Mouse (Mus musculus): ENCODE results near the gene Pde6d. TPM values are rescaled to one million over a fixed set of nuclear protein-coding genes. Genes with fewer than 3 reads are reported as not detected.
A peak's percentile ranks its signal among the peaks of the same experiment; 100 is the strongest.

The Pde6d gene
- polyA plus RNA-seq, 1 experiment = 24.9 TPM

DNA sequence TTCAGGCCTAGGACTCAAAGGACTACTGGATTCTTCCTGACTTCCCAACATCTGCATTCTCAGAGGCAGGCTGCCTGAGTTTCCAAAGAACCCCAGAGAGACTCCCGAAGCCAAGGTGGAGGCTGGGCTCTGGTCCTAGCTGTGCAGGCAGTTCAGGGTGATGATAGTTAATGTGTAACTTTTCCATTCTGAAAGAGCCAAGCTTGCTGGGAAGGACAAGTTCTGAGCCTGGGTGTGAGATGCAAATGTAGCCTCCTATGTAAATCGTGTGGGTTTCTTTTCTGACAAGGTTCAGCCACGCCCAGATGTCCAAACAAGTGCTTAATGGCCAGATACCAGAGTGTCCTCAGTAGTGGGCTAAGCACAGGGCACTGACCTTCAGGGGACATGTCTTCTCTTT lies 84.4 kb downstream of the Pde6d start:
- DNase-seq = peak; percentile 94
- no peak overlapping the region for H3K4me3 ChIP-seq (ENCODE audit: insufficient read depth, low read depth, low read length)
- no peaks in the 10 kb centered on the region for H3K36me3 ChIP-seq (ENCODE audit: control insufficient read depth, insufficient read depth, low read length)
- TF ChIP-seq CTCF (conservative IDR thresholded peaks at IDR 0.05; ENCODE audit: insufficient read depth, insufficient read length, low read depth, low read length) = no peak
- TF ChIP-seq POLR2A (IDR thresholded peaks at IDR 0.05; ENCODE audit: low read depth, low read length) = no peak
- peaks cover 38% of the 10 kb centered on the region for H3K4me1 ChIP-seq (ENCODE audit: control insufficient read depth, insufficient read depth, low read length)
- H3K27me3 ChIP-seq (replicated peaks; ENCODE audit: control insufficient read depth, insufficient read depth, low read length) = no peaks in the 10 kb centered on the region
- WGBS = 34% methylated on average over 3 of the region's 3 CpGs
- H3K27ac ChIP-seq (ENCODE audit: insufficient read depth, low read depth, low read length) = peak overlapping the region; percentile 93

DNA sequence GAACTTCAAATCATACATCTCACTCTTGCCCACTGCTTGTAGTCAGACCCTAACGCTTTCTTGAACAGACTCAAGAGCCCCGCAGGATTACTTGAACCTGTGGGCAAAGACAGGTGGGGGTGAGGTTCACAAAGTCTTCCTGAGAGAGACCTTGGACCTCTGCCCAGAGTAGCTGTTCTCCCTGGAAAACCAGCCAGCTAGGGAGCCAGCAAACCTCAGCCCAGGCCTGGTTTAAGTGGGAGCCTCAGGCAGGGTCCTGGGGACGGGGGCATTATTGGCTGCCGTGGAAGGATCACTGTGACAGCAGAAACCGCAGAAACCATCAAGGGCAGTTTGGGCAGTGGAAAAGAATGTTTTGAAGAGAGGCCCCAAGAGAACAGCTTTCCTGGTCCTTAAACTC lies 85.1 kb downstream of the Pde6d start:
- H3K27me3 ChIP-seq (replicated peaks; ENCODE audit: control insufficient read depth, insufficient read depth, low read length) = no peaks in the 10 kb centered on the region
- H3K36me3 ChIP-seq (ENCODE audit: control insufficient read depth, insufficient read depth, low read length) = no peaks in the 10 kb centered on the region
- no peak overlapping the region for H3K4me3 ChIP-seq (ENCODE audit: insufficient read depth, low read depth, low read length)
- TF ChIP-seq POLR2A (IDR thresholded peaks at IDR 0.05; ENCODE audit: low read depth, low read length) = no peak
- TF ChIP-seq CTCF (conservative IDR thresholded peaks at IDR 0.05; ENCODE audit: insufficient read depth, insufficient read length, low read depth, low read length) = no peak
- peak; percentile 91 for DNase-seq
- peaks cover 41% of the 10 kb centered on the region for H3K4me1 ChIP-seq (ENCODE audit: control insufficient read depth, insufficient read depth, low read length)
- peak overlapping the region; percentile 93 for H3K27ac ChIP-seq (ENCODE audit: insufficient read depth, low read depth, low read length)
- 36% methylated on average over 5 of the region's 5 CpGs for WGBS

DNA sequence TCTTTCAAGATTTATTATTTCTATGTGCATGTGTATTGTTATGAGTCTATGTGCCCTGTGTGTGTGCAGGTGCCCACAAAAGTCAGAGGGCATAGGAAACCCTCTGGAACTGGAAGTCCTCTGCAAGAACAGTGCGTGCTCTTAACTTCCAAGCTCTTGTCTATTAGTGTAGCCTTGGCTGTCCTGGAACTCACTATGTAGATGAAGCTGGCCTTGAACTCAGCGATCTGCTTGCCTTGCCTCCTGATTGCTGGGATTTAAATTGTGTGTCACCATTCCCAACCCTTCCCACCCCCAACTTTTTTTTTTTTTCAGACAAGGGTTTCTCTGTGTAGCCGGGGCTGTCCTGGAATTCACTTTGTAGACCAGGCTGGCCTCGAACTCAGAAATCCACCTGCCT lies 86.1 kb downstream of the Pde6d start:
- peaks cover 47% of the 10 kb centered on the region for H3K4me1 ChIP-seq (ENCODE audit: control insufficient read depth, insufficient read depth, low read length)
- 94% methylated on average over 4 of the region's 4 CpGs for WGBS
- TF ChIP-seq CTCF (conservative IDR thresholded peaks at IDR 0.05; ENCODE audit: insufficient read depth, insufficient read length, low read depth, low read length) (no peak), POLR2A (IDR thresholded peaks at IDR 0.05; ENCODE audit: low read depth, low read length) (no peak)

DNA sequence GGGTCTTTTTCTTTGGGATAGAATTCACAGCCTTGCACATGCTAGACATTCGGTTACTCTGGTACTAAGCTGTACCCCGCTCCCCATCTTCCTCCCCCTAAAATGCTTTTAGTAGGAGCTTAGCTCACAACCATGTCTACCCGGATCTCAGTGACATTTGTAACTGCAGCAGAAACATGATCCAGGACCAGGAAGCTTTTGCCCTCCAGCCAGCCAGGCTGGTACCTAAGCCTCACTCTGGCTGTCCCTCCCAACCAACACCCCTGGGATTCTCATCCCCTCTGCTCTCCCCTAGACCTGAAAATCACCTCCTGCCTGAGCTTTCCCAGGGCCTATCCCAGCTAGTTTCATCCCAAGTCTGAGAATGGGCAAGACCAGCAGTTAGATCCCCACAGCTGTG lies 88.6 kb downstream of the Pde6d start:
- TF ChIP-seq POLR2A (IDR thresholded peaks at IDR 0.05; ENCODE audit: low read depth, low read length) (no peak), CTCF (conservative IDR thresholded peaks at IDR 0.05; ENCODE audit: insufficient read depth, insufficient read length, low read depth, low read length) (no peak)
- 92% methylated on average over 3 of the region's 3 CpGs for WGBS
- no peaks in the 10 kb centered on the region for H3K27me3 ChIP-seq (replicated peaks; ENCODE audit: control insufficient read depth, insufficient read depth, low read length)
- DNase-seq = no peak
- peaks cover 47% of the 10 kb centered on the region for H3K4me1 ChIP-seq (ENCODE audit: control insufficient read depth, insufficient read depth, low read length)
- no peak overlapping the region for H3K4me3 ChIP-seq (ENCODE audit: insufficient read depth, low read depth, low read length)
- no peak overlapping the region for H3K27ac ChIP-seq (ENCODE audit: insufficient read depth, low read depth, low read length)
- no peaks in the 10 kb centered on the region for H3K36me3 ChIP-seq (ENCODE audit: control insufficient read depth, insufficient read depth, low read length)

More for the DNA sequence above, 86.1 kb downstream of the Pde6d start:
- Histone ChIP-seq H3K27ac (ENCODE audit: insufficient read depth, low read depth, low read length) (no peak overlapping the region), H3K27me3 (replicated peaks; ENCODE audit: control insufficient read depth, insufficient read depth, low read length) (no peaks in the 10 kb centered on the region), H3K4me3 (ENCODE audit: insufficient read depth, low read depth, low read length) (no peak overlapping the region), H3K36me3 (ENCODE audit: control insufficient read depth, insufficient read depth, low read length) (no peaks in the 10 kb centered on the region)
- no peak for DNase-seq

Other genes with a start within 250 kb of the Pde6d start
- 7.2 and 10.4 TPM in 2 replicates for gene Ncl, start 223.2 kb downstream of the Pde6d start, polyA plus RNA-seq (2012; rRNA removed)
- 0.19 and 0.23 TPM in 2 replicates for gene Nmur1, start 156.4 kb downstream of the Pde6d start, polyA plus RNA-seq (2012; rRNA removed)
- gene Tex44, start 156.3 kb downstream of the Pde6d start, polyA plus RNA-seq (2012; rRNA removed) = not detected in 2 replicates
- 622 and 651 TPM in 2 replicates for gene Ptma, start 55.9 kb downstream of the Pde6d start, polyA plus RNA-seq (2012; rRNA removed)
- gene Cops7b, start 275 bp upstream of the Pde6d start, polyA plus RNA-seq (2012; rRNA removed) = 20.1 and 22.5 TPM in 2 replicates
- gene Nppc, start 87.9 kb upstream of the Pde6d start, polyA plus RNA-seq (2012; rRNA removed) = 0.08 and 0.09 TPM in 2 replicates
- gene Dis3l2, start 121.2 kb upstream of the Pde6d start, polyA plus RNA-seq (2012; rRNA removed) = 15.7 and 17.2 TPM in 2 replicates

All from kidney, adult 2 months (tissue).